9 mouse cellular contexts compared by ENCODE assay signal in the genomic region with DNA sequence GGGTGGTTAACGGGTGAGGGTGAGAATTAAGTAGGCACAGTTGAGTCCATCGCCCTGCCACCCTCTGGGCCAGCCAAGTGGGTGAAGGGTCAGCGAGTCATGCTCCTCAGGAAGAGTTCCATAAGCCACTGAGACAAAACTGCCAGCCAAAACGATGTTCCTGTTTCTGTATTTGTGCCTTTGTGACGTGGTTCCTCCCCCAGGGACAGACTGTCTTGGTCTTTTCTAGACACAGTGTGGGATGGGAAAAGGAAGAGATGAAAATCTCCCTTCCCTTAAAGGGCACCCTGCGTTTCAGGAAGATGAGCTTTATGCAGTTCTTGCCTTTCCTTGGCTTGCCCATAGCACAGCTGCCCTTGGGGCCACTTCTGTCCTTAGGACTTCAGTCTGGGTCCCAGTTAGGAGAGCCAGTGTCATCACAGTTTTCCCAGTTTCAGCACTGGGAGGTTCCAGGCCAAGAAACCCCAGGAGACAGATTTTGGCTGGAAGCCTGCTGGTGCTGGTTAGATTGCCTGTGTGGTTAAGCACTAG. TPM values are rescaled to one million over a fixed set of nuclear protein-coding genes. Genes with fewer than 3 reads are reported as not detected.
DNase-seq lines count a peak whose midpoint lies in the region; ATAC-seq lines count a peak whose summit lies in the region.
"Had no signal": no experiment of that assay in that cellular context is flagged by ENCODE, and none has a peak within 500 bp of the region (broad histone marks: within the 10 kb centered on the region; RNA-seq: fewer than 3 reads in every experiment).

No protein-coding gene starts in this region.

- H3K27ac ChIP-seq in kidney, embryonic 15.5 days, result no peak overlapping the region
- H3K27ac ChIP-seq in limb, embryonic 10.5 days, result no peak overlapping the region
- no peak overlapping the region for H3K27ac ChIP-seq in neural tube, embryonic 15.5 days (replicated peaks)
- H3K27ac ChIP-seq: heart, embryonic 15.5 days had no signal

- peak; percentile 80 for DNase-seq in kidney, adult 18-20 months
- DNase-seq in adrenal gland, postnatal 25 days, result peak; percentile 69
- peak; percentile 81 to 85 for DNase-seq in heart, adult 9 months (ENCODE audit: low spot score in 2 of 2)
- DNase-seq in left cerebral cortex, adult 18-20 months (ENCODE audit: low spot score in 2 of 2), result peak; percentile 68 to 75
- DNase-seq in limb, embryonic 10.5 days (ENCODE audit: low spot score), result no peak

- no peak overlapping the region for H3K4me2 ChIP-seq in kidney, embryonic 15.5 days
- no peak overlapping the region for H3K4me2 ChIP-seq in neural tube, embryonic 15.5 days
- H3K4me2 ChIP-seq: heart, embryonic 15.5 days had no signal

- H3K27me3 ChIP-seq in kidney, embryonic 15.5 days, result no peaks in the 10 kb centered on the region
- no peaks in the 10 kb centered on the region for H3K27me3 ChIP-seq in megakaryocyte, embryonic 14.5 days (replicated peaks)
- no peaks in the 10 kb centered on the region for H3K27me3 ChIP-seq in limb, embryonic 10.5 days (ENCODE audit: low read depth, poor library complexity, severe bottlenecking)
- no peaks in the 10 kb centered on the region for H3K27me3 ChIP-seq in neural tube, embryonic 15.5 days (replicated peaks)
- H3K27me3 ChIP-seq: heart, embryonic 15.5 days had no signal

- ATAC-seq in kidney, embryonic 15.5 days (replicated peaks; ENCODE audit: low FRiP score), result no peak
- no peak for ATAC-seq in neural tube, embryonic 15.5 days (ENCODE audit: low FRiP score)

- H3K4me1 ChIP-seq in kidney, embryonic 15.5 days, result peaks cover 21% of the 10 kb centered on the region
- peaks cover 97% of the 10 kb centered on the region for H3K4me1 ChIP-seq in megakaryocyte, embryonic 14.5 days
- H3K4me1 ChIP-seq in limb, embryonic 10.5 days, result peaks cover 4% of the 10 kb centered on the region; the same call in 1 of the 2 replicates
- H3K4me1 ChIP-seq in neural tube, embryonic 15.5 days, result peaks cover 8% of the 10 kb centered on the region

- no peak overlapping the region for H3K4me3 ChIP-seq in kidney, embryonic 15.5 days (replicated peaks)
- peak overlapping the region; percentile 25 for H3K4me3 ChIP-seq in megakaryocyte, embryonic 14.5 days (replicated peaks)
- H3K4me3 ChIP-seq in limb, embryonic 10.5 days, result no peak overlapping the region
- no peak overlapping the region for H3K4me3 ChIP-seq in neural tube, embryonic 15.5 days (replicated peaks)
- H3K4me3 ChIP-seq: heart, embryonic 15.5 days had no signal

- no peaks in the 10 kb centered on the region for H3K9me3 ChIP-seq in kidney, embryonic 15.5 days (replicated peaks)
- H3K9me3 ChIP-seq in megakaryocyte, embryonic 14.5 days, result no peaks in the 10 kb centered on the region
- no peaks in the 10 kb centered on the region for H3K9me3 ChIP-seq in limb, embryonic 10.5 days (replicated peaks)
- H3K9me3 ChIP-seq in neural tube, embryonic 15.5 days (replicated peaks), result no peaks in the 10 kb centered on the region
- H3K9me3 ChIP-seq: heart, embryonic 15.5 days had no signal

- peaks cover 53% of the 10 kb centered on the region for H3K36me3 ChIP-seq in kidney, embryonic 15.5 days
- H3K36me3 ChIP-seq in megakaryocyte, embryonic 14.5 days (replicated peaks; ENCODE audit: low read length), result peaks cover 56% of the 10 kb centered on the region
- H3K36me3 ChIP-seq in limb, embryonic 10.5 days, result peaks cover 94% of the 10 kb centered on the region
- peaks cover 39% of the 10 kb centered on the region for H3K36me3 ChIP-seq in neural tube, embryonic 15.5 days

- 86% methylated on average over 6 of the region's 6 CpGs for WGBS in kidney, embryonic 15.5 days
- WGBS in limb, embryonic 10.5 days, result 88% methylated on average over 6 of the region's 6 CpGs
- WGBS in neural tube, embryonic 15.5 days, result 83% methylated on average over 6 of the region's 6 CpGs

- no peak overlapping the region for H3K9ac ChIP-seq in kidney, embryonic 15.5 days
- H3K9ac ChIP-seq in neural tube, embryonic 15.5 days (replicated peaks), result no peak overlapping the region
- H3K9ac ChIP-seq: heart, embryonic 15.5 days had no signal

RNA-seq across cellular contexts. Expression of a gene that starts 11.1 kb away (rescaled TPM):
- polyA plus RNA-seq in kidney, embryonic 15.5 days (2015; fragmentation: Nextera tagmentation; extraction: Ambion mirVana), result 0.12 and 0.17 TPM in 2 replicates
- total RNA-seq in adrenal gland, postnatal 25 days (2021), result 24.6 and 30.5 TPM in 2 replicates
- 1 to 10 TPM; 2.0 to 3.6 TPM for total RNA-seq in left cerebral cortex, adult 18-20 months (2021)
- polyA plus RNA-seq in megakaryocyte, embryonic 14.5 days (2012; ENCODE audit: insufficient read depth, low replicate concordance), result not detected in 2 replicates
- not detected in 2 replicates for polyA plus RNA-seq in limb, embryonic 10.5 days (2016; fragmentation: Nextera tagmentation; extraction: Ambion mirVana)
- not detected in 2 replicates for polyA plus RNA-seq in neural tube, embryonic 15.5 days (2015; fragmentation: Nextera tagmentation; extraction: Ambion mirVana)

RNA-seq across cellular contexts. Expression of a gene that starts 31.5 kb away (rescaled TPM):
- polyA plus RNA-seq in kidney, embryonic 15.5 days (2015; fragmentation: Nextera tagmentation; extraction: Ambion mirVana), result 191 and 221 TPM in 2 replicates
- total RNA-seq in adrenal gland, postnatal 25 days (2021), result 142 and 190 TPM in 2 replicates
- 10 to 100 TPM; 45.3 to 77.9 TPM for total RNA-seq in left cerebral cortex, adult 18-20 months (2021)
- polyA plus RNA-seq in megakaryocyte, embryonic 14.5 days (2012; ENCODE audit: insufficient read depth, low replicate concordance), result 395 and 840 TPM in 2 replicates
- 98.8 and 126 TPM in 2 replicates for polyA plus RNA-seq in limb, embryonic 10.5 days (2016; fragmentation: Nextera tagmentation; extraction: Ambion mirVana)
- polyA plus RNA-seq in neural tube, embryonic 15.5 days (2015; fragmentation: Nextera tagmentation; extraction: Ambion mirVana), result 71.5 and 149 TPM in 2 replicates

RNA-seq across cellular contexts. Expression of a gene that starts 53.1 kb away (rescaled TPM):
- 0.40 and 0.42 TPM in 2 replicates for polyA plus RNA-seq in kidney, embryonic 15.5 days (2015; fragmentation: Nextera tagmentation; extraction: Ambion mirVana)
- total RNA-seq in adrenal gland, postnatal 25 days (2021), result not detected in 2 replicates
- total RNA-seq in left cerebral cortex, adult 18-20 months (2021), result under 1 TPM; 0.14 to 0.40 TPM
- not detected in 2 replicates for polyA plus RNA-seq in megakaryocyte, embryonic 14.5 days (2012; ENCODE audit: insufficient read depth, low replicate concordance)
- 0.13 and 0.24 TPM in 2 replicates for polyA plus RNA-seq in limb, embryonic 10.5 days (2016; fragmentation: Nextera tagmentation; extraction: Ambion mirVana)
- 3.5 and 3.7 TPM in 2 replicates for polyA plus RNA-seq in neural tube, embryonic 15.5 days (2015; fragmentation: Nextera tagmentation; extraction: Ambion mirVana)
